Mouse (Mus musculus): ENCODE measurements at regions not wholly inside any gene's neighbourhood (a gene's known extent, or its start where the extent isn't known, plus 50 kb on each side); places are given as distances from the start of the nearest gene placed in this dataset.

- intact Hi-C loops (cut with DNase I): no loop called here
These were observed 75.7 kb downstream of the Ankrd16 start for GRCm38 (mm10) chr2:11853210-11853973.

DNA sequence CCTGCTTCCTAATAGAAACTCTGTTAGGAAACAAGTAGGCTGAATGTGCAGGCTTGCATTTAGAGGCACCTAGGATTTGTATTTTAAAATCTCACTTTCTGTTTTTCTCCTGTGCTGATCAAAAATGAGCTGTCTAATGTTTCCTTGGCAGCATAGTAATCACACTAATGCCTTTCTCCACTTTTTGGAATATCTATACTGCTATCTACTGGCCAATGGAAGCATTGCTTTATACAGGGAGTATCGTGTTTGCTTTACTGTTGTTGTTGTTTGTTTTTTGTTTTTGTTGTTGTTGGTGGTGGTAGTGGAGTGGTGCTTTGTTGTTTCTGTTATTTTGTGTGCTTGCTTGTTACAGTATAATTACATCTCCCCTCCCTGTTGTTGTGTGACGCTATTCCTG is 92.3 kb downstream of the Ankrd16 start:
- intact Hi-C loops (cut with DNase I): loop anchor here (5.0 kb wide), 1 partner anchor 208 kb away; no protein-coding TSS in a partner anchor
- no peak for DNase-seq

More at GRCm38 (mm10) chr2:11853210-11853973, 75.7 kb downstream of the Ankrd16 start:
- DNase-seq: peak; percentile 3 to 21

- DNase-seq: no peak
- intact Hi-C loops (cut with DNase I): no loop called here
These were observed 102.3 kb downstream of the Ankrd16 start for GRCm38 (mm10) chr2:11880005-11880404.

DNA sequence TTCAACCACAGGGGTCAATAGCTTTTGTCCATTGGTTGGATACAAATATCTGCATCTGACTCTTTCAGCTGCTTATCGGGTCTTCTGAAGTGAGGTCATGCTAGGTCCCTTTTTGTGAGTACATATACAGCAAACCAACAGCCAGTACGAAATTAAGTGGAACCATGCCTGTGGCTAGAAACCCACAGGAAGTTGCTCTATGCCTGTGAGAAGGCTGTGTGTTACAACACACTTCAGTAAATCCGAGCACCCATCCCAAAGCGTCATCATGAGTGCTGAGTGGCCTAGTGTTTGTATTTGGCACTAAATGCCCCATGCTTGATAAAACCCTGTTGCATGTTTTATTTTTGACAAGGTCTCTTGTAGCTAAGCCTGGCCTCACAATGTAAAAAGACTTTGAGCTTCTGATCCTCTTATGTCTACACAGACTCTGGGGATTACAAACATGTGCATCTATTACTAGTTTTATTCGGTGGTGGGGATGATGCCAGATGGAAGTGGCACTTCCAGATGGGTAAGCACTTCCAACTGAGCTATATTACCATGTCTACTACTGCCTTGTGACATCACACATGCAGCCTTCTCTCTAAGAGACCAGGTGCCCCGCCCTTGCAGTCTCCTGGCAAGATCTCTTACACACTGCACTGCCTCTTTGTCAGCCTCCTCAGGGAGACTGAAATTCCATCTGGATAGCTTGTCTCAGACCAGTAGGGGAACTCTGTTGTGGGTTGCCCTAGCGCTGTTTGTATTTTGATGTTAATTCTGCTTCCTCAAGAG is 117.3 kb downstream of the Ankrd16 start:
- no peak for DNase-seq

DNA sequence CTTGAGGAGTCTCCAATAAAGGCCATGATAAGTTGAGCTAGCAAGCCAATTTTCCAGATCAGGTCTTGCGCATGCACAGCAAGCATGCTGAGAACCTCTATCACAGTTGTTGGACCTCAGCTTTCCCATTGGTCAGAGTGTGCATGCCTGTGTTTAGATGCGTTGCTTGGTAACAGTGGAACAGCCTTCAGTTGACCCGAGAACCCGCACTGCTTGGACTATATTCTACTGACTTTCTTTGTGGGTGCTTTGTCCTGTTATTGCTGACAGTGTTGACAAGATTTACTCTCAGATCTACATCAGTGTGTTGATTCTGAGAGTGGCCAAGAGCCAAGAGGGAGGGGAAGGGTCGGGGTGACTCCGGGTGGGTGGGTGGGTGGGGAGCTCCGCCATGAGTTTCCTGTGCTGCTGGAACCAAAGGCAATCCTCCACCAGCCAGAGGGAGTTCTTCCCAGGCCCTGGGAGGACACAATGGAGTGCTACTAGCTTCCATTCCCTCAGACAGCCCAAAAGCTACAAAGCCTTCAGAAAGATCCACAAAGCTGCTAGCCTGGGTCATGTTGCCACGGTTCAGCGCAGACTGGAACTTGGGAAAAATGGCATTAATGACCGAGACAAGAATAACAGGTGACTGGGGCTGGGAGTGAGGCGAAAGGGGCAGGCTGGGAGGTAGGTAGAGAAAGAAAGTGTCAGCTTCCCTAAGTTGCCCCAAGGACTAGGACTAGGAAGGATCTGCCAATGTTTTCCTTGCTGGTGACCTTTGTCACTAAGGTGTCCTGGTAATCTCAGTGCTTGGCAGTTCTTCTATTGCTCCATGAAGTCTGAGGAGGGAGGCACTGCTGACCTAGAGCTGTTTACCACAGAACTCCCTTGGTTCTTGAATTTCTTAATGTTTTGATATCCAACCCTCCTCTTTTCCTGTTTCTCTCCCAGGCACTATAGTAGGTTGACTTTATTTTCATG is 122.3 kb downstream of the Ankrd16 start:
- intact Hi-C loops (cut with DNase I): no loop called here
- DNase-seq: no peak

More for the DNA sequence above, 117.3 kb downstream of the Ankrd16 start:
- intact Hi-C loops (cut with DNase I): no loop called here

DNA sequence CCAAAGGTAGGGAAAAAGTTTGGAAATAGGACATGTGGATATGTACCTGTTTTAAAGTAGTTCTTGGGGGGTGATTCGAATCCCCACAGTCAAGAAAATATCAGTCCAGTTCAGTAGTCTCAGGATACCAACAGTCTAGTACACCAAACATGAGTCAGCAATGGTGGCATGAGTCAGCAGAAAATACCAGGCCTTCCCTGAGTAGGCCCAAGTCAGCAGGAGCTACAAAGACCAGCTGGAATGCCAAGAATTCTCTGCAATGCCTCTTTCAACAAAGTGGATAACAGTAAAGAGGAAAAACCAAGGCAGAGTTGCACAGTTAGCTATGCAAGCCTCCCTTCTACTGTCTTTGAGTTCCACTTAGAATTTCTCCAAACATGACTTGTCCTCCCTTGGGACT is 137.1 kb downstream of the Ankrd16 start:
- intact Hi-C loops (cut with DNase I): no loop called here
- DNase-seq: no peak

DNA sequence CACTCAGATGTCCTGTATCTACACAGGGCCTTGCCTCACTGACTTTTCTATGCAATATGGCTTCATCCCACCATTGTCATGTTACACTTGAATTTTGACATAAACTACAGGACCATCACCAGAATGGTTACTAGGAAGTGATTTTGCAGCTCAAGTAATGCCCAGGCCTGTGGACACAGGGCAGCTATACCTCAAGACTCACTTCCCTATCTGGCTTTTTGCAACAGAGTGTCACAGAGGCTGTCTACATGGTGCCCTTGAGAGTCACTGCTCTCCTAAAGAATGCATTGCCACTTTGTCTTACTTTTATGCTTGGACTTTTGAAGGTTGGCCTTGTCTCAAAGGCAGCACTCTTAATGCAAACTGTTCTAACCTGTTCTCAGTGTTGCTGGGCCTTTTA is 139.7 kb downstream of the Ankrd16 start:
- DNase-seq: no peak
- intact Hi-C loops (cut with DNase I): no loop called here

DNA sequence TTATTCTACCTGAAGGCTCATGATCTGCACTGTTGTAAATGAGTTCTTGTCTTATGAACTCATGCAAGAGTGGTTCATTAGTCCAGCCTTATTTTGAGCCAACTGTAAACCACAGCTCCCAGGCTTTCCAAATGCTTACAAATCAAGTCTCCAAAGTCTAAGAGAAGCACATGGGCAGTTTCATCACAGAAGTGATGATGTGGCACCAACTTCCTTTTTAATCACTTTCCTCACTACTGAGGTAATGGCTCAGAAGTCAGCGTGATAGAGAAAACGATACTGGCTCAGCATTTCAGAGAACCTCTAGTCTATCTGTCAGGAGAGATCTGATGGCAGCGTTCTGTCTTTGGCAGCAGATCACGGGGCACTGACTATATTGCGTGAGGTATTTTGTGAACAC is 140.4 kb downstream of the Ankrd16 start:
- intact Hi-C loops (cut with DNase I): no loop called here
- DNase-seq: no peak

DNA sequence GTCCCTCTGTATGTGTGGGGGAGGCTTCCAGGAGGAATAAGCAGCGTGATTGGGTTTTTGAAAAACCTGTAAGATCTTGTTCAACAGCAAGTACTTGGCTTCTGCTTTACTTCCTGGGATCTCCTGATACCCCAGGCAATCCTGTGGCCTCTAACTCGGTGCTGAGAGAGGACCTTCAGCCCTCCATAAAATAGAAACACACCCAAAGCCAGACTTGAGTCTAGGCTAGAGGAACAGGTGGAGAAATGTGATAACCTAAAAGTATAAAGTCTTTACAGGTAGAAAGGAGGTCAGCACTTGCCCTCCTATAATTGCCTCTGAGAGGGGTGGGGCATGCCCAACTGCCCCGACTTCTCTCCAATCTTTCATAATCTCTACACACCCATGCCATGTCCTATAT is 183.1 kb downstream of the Ankrd16 start:
- intact Hi-C loops (cut with DNase I): no loop called here
- DNase-seq: no peak

- intact Hi-C loops (cut with DNase I): no loop called here
These were observed 187.7 kb downstream of the Ankrd16 start for GRCm38 (mm10) chr2:11965374-11965773.

DNA sequence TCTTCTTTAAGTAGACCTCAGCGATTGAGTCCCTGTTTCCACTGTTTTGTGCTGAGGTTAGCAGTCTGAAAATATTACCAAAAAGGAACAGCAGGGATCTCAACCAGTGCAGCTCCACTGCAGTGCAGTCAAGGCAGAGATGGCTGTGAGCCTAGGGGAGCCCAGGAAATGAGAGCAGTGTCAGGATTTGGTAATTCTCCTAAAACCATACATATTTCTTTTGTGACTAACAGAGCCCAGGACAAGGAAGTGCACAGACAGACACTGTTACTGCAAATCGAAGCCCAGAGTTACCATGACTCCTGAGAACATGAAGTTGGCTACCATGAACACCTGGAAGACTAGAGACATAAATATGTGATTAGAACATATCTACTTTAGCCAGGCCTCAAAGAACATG is 189.3 kb downstream of the Ankrd16 start:
- DNase-seq: no peak
- intact Hi-C loops (cut with DNase I): no loop called here

More at GRCm38 (mm10) chr2:11965374-11965773, 187.7 kb downstream of the Ankrd16 start:
- DNase-seq: no peak

- intact Hi-C loops (cut with DNase I): no loop called here
- DNase-seq: no peak
These were observed 194.3 kb downstream of the Ankrd16 start for GRCm38 (mm10) chr2:11971972-11972371.

DNA sequence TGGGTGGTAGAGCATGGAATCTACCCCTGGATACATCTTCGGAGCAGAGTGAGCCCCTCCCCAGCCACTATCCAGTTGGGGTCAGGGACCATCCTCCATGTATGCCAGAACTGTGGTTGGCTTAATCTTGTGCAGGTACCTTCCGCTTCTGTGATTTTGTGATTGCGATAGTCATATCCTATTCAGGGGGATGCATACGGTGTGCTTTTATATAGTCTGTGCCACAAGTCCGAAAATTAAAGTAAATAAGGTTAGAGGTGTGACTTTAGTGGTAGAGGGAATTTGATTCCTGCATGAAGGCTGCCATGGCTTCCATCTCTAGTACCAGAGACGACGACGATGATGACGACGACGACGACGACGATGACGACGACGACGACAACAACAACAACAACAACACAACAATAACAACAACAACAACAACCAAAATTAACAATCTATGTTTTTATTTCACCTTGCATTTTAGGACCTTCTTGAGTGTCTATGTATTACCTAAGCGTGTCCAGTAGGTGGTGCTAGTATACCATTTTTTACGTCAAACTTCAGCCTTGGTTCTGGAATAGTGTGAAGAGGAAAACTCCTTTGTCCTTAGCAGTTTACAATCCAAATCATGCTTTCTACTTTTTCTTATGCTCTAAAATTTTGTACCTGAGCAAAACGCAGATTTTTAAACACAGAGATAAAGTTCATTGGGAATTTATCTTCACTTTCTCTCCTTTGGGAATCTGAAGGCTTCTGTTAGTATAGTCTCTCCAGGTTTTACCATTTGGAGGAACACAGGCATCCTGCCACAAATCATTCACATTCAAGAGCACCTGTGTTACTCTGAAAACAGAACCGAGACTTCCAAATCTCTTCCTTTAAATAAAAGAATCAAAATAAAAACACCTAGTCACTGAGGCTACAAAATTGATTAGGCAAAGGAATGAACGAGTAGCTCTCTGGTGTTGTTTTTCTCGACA is 224.5 kb downstream of the Ankrd16 start:
- intact Hi-C loops (cut with DNase I): loop anchor here (1.0 to 5.0 kb wide), 3 partner anchors 155 to 386 kb away; partner anchors contain the start of gene Itga8
- DNase-seq: peak in 1 of 2 experiments; percentile 32

DNA sequence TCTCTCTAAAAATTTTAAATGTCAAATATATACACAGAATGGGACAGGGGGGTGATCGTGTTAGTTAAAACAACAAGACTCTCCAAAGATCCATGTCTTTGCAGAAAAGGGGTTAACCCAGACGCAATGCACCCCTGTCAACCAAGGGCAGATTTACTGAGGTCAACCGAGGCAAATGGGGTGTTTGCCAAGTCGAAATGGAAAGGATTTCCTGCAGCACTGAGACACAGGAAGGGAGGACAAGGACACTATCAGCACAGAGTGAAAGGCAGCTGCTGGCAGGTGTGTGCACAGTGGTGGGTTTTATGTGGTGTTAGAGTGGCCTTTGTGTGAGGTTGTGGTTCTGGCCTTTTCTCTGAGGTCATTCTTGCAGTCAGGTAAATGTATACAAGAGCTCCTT is 226.7 kb downstream of the Ankrd16 start:
- intact Hi-C loops (cut with DNase I): loop anchor here (5.0 kb wide), 1 partner anchor 153 kb away; no protein-coding TSS in a partner anchor
- peak in 1 of 2 experiments; percentile 15 for DNase-seq

DNA sequence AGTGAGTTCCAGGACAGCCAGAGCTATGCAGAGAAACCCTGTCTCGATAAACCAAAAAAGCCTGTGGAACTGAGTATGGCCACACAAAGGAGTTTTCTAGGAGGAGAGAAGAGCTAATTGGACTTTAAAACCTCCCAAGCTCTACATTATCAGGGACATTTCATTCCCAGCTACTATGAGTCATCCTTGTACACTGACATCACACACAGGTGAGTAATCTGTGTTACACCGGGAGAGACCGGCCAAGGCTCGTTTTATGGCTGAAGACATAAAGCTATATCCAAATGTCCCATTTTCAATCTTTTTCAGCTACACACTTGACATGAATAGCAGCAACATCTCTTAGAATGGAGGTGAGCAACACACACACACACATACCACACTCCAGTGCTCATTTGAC is 229.5 kb downstream of the Ankrd16 start:
- DNase-seq: no peak

GRCm38 (mm10) chr2:12011441-12011840 is 233.8 kb downstream of the Ankrd16 start:
- DNase-seq: peak in 1 of 2 experiments; percentile 18
- intact Hi-C loops (cut with DNase I): loop anchor here (10.0 kb wide), 1 partner anchor 1253 kb away; no protein-coding TSS in a partner anchor

More for the DNA sequence above, 229.5 kb downstream of the Ankrd16 start:
- intact Hi-C loops (cut with DNase I): loop anchor here (5.0 kb wide), 1 partner anchor 50 kb away; no protein-coding TSS in a partner anchor

DNA sequence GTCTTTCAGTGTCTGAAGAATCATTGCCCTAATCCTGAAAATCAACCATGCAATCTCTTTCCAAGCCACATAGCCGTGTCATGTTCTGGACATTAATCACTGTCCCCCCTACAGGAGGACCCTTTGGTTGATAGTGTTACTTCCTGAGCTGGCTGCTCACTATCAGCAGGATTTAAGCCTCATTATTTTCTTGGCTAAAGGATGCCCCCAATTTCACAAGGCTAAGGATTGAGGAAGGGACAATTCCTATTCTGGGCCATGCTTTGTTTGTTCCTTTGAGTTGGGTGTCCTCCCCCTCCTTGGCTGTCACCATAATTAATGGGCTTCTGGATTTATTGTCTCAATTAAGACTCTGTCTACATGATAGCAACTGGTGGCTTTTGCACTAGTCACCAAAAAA is 241.9 kb downstream of the Ankrd16 start:
- no peak for DNase-seq
- intact Hi-C loops (cut with DNase I): loop anchor here (10.0 kb wide), 1 partner anchor 1245 kb away; no protein-coding TSS in a partner anchor

GRCm38 (mm10) chr2:12023402-12024111 is 245.9 kb downstream of the Ankrd16 start:
- intact Hi-C loops (cut with DNase I): no loop called here
- DNase-seq: peak; percentile 58 to 71

All from heart, postnatal 14 days (tissue).